Mouse (Mus musculus): ENCODE data around the gene Ephb2. TPM values are rescaled to one million over a fixed set of nuclear protein-coding genes. Genes with fewer than 3 reads are reported as not detected.

Ephb2 gene
- polyA plus RNA-seq, 1 experiment from 2014 or later, result 40.0 TPM

- peak; percentile 62 for ATAC-seq (ENCODE audit: low FRiP score, low read depth)
- peaks cover 56% of the 10 kb centered on the region for H3K4me1 ChIP-seq
- H3K4me2 ChIP-seq (replicated peaks), result 0 out of 2 replicates have a peak overlapping the region, but pooled peaks have one; percentile 22
- H3K36me3 ChIP-seq, result no peaks in the 10 kb centered on the region
- H3K4me3 ChIP-seq, result no peak overlapping the region
- no peaks in the 10 kb centered on the region for H3K9me3 ChIP-seq
- H3K9ac ChIP-seq (replicated peaks), result peak overlapping the region; percentile 34; the same call in 1 of the 2 replicates
- H3K27ac ChIP-seq (replicated peaks), result peak overlapping the region; percentile 95
- WGBS, result 2% methylated on average over 17 of the region's 17 CpGs
- peaks cover 17% of the 10 kb centered on the region; the same call in 1 of the 2 replicates for H3K27me3 ChIP-seq
Measured at GRCm38 (mm10) chr4:136861806-136862205, 26.0 kb upstream of the Ephb2 start.

- Histone ChIP-seq H3K36me3 (no peaks in the 10 kb centered on the region), H3K9ac (replicated peaks) (no peak overlapping the region), H3K27me3 (peaks cover 11% of the 10 kb centered on the region), H3K27ac (replicated peaks) (no peak overlapping the region), H3K4me2 (replicated peaks) (no peak overlapping the region), H3K9me3 (no peaks in the 10 kb centered on the region), H3K4me1 (peaks cover 43% of the 10 kb centered on the region), H3K4me3 (no peak overlapping the region)
- 87% methylated on average over 7 of the region's 7 CpGs for WGBS
- ATAC-seq (ENCODE audit: low FRiP score, low read depth), result no peak
Measured at GRCm38 (mm10) chr4:136860022-136860421, 24.2 kb upstream of the Ephb2 start.

- WGBS, result 22% methylated on average over 6 of the region's 6 CpGs
- H3K4me1 ChIP-seq, result no peaks in the 10 kb centered on the region
Measured at GRCm38 (mm10) chr4:136855081-136855480, 19.3 kb upstream of the Ephb2 start.

GRCm38 (mm10) chr4:136852989-136853388 is 17.2 kb upstream of the Ephb2 start:
- ATAC-seq (ENCODE audit: low FRiP score, low read depth), result no peak
- no peak overlapping the region for H3K4me2 ChIP-seq (replicated peaks)
- H3K27ac ChIP-seq (replicated peaks), result no peak overlapping the region
- 91% methylated on average over 12 of the region's 12 CpGs for WGBS
- H3K9ac ChIP-seq (replicated peaks), result no peak overlapping the region
- H3K27me3 ChIP-seq, result peaks cover 5% of the 10 kb centered on the region; the same call in 1 of the 2 replicates
- no peaks in the 10 kb centered on the region for H3K9me3 ChIP-seq
- H3K4me3 ChIP-seq, result no peak overlapping the region
- peaks cover 2% of the 10 kb centered on the region; the same call in 1 of the 2 replicates for H3K4me1 ChIP-seq
- H3K36me3 ChIP-seq, result no peaks in the 10 kb centered on the region

More at GRCm38 (mm10) chr4:136855081-136855480, 19.3 kb upstream of the Ephb2 start:
- no peak overlapping the region for H3K9ac ChIP-seq (replicated peaks)
- H3K27me3 ChIP-seq, result peaks cover 6% of the 10 kb centered on the region
- H3K4me2 ChIP-seq (replicated peaks), result no peak overlapping the region
- no peak for ATAC-seq (ENCODE audit: low FRiP score, low read depth)
- no peak overlapping the region for H3K4me3 ChIP-seq
- H3K36me3 ChIP-seq, result no peaks in the 10 kb centered on the region
- no peaks in the 10 kb centered on the region for H3K9me3 ChIP-seq
- no peak overlapping the region for H3K27ac ChIP-seq (replicated peaks)

- Histone ChIP-seq H3K4me2 (replicated peaks) (no peak overlapping the region), H3K9me3 (no peaks in the 10 kb centered on the region), H3K36me3 (no peaks in the 10 kb centered on the region), H3K9ac (replicated peaks) (no peak overlapping the region), H3K27ac (replicated peaks) (no peak overlapping the region), H3K4me3 (no peak overlapping the region), H3K4me1 (peaks cover 5% of the 10 kb centered on the region; the same call in 1 of the 2 replicates), H3K27me3 (peaks cover 5% of the 10 kb centered on the region; the same call in 1 of the 2 replicates)
- ATAC-seq (ENCODE audit: low FRiP score, low read depth), result no peak
- WGBS, result 77% methylated on average over 5 of the region's 5 CpGs
Measured at GRCm38 (mm10) chr4:136852119-136852518, 16.3 kb upstream of the Ephb2 start.

- H3K36me3 ChIP-seq, result no peaks in the 10 kb centered on the region
- no peak overlapping the region for H3K9ac ChIP-seq (replicated peaks)
- no peak overlapping the region for H3K4me2 ChIP-seq (replicated peaks)
- 0 out of 2 replicates have a peak, but pooled peaks cover 2% of the 10 kb centered on the region for H3K9me3 ChIP-seq
- H3K27me3 ChIP-seq, result 0 out of 2 replicates have a peak, but pooled peaks cover 5% of the 10 kb centered on the region
- H3K4me3 ChIP-seq, result no peak overlapping the region
- H3K4me1 ChIP-seq, result peaks cover 15% of the 10 kb centered on the region
- 56% methylated on average over 4 of the region's 4 CpGs for WGBS
- no peak overlapping the region for H3K27ac ChIP-seq (replicated peaks)
- ATAC-seq (ENCODE audit: low FRiP score, low read depth), result no peak
Measured at GRCm38 (mm10) chr4:136848565-136848964, 12.8 kb upstream of the Ephb2 start.

- 0 out of 2 replicates have a peak, but pooled peaks cover 2% of the 10 kb centered on the region for H3K9me3 ChIP-seq
- 0 out of 2 replicates have a peak, but pooled peaks cover 5% of the 10 kb centered on the region for H3K27me3 ChIP-seq
- H3K4me3 ChIP-seq, result no peak overlapping the region
- H3K4me2 ChIP-seq (replicated peaks), result no peak overlapping the region
- no peak overlapping the region for H3K9ac ChIP-seq (replicated peaks)
- ATAC-seq (ENCODE audit: low FRiP score, low read depth), result no peak
- no peaks in the 10 kb centered on the region for H3K36me3 ChIP-seq
- 72% methylated on average over 6 of the region's 6 CpGs for WGBS
- peaks cover 15% of the 10 kb centered on the region for H3K4me1 ChIP-seq
- H3K27ac ChIP-seq (replicated peaks), result no peak overlapping the region
Measured at GRCm38 (mm10) chr4:136847166-136847565, 11.4 kb upstream of the Ephb2 start.

- Histone ChIP-seq H3K4me1 (peaks cover 36% of the 10 kb centered on the region), H3K36me3 (no peaks in the 10 kb centered on the region), H3K4me3 (no peak overlapping the region), H3K9me3 (0 out of 2 replicates have a peak, but pooled peaks cover 2% of the 10 kb centered on the region), H3K27me3 (no peaks in the 10 kb centered on the region), H3K9ac (replicated peaks) (no peak overlapping the region), H3K27ac (replicated peaks) (no peak overlapping the region), H3K4me2 (replicated peaks) (no peak overlapping the region)
- no peak for ATAC-seq (ENCODE audit: low FRiP score, low read depth)
- 90% methylated on average over 10 of the region's 10 CpGs for WGBS
Measured at GRCm38 (mm10) chr4:136842802-136843201, 7.0 kb upstream of the Ephb2 start.

GRCm38 (mm10) chr4:136842033-136842432 is 6.2 kb upstream of the Ephb2 start:
- 87% methylated on average over 4 of the region's 4 CpGs for WGBS
- Histone ChIP-seq H3K36me3 (no peaks in the 10 kb centered on the region), H3K4me1 (peaks cover 42% of the 10 kb centered on the region), H3K27me3 (no peaks in the 10 kb centered on the region), H3K27ac (replicated peaks) (no peak overlapping the region), H3K9me3 (0 out of 2 replicates have a peak, but pooled peaks cover 2% of the 10 kb centered on the region), H3K4me3 (no peak overlapping the region), H3K4me2 (replicated peaks) (no peak overlapping the region), H3K9ac (replicated peaks) (no peak overlapping the region)
- no peak for ATAC-seq (ENCODE audit: low FRiP score, low read depth)

GRCm38 (mm10) chr4:136841056-136841455 is 5.3 kb upstream of the Ephb2 start:
- H3K36me3 ChIP-seq, result no peaks in the 10 kb centered on the region
- H3K27ac ChIP-seq (replicated peaks), result no peak overlapping the region
- H3K4me1 ChIP-seq, result peaks cover 49% of the 10 kb centered on the region
- ATAC-seq (ENCODE audit: low FRiP score, low read depth), result peak; percentile 13; the same call in 1 of the 2 replicates
- H3K9ac ChIP-seq (replicated peaks), result no peak overlapping the region; the same call in 1 of the 2 replicates
- 2% methylated on average over 5 of the region's 5 CpGs for WGBS
- H3K4me3 ChIP-seq, result no peak overlapping the region
- H3K27me3 ChIP-seq, result no peaks in the 10 kb centered on the region
- 0 out of 2 replicates have a peak overlapping the region, but pooled peaks have one; percentile 8 for H3K4me2 ChIP-seq (replicated peaks)
- 0 out of 2 replicates have a peak, but pooled peaks cover 1% of the 10 kb centered on the region for H3K9me3 ChIP-seq

GRCm38 (mm10) chr4:136838462-136838861 is 2.7 kb upstream of the Ephb2 start:
- H3K9me3 ChIP-seq, result no peaks in the 10 kb centered on the region
- 43% methylated on average over 9 of the region's 9 CpGs for WGBS
- ATAC-seq (ENCODE audit: low FRiP score, low read depth), result no peak
- H3K4me3 ChIP-seq, result no peak overlapping the region
- peak overlapping the region; percentile 10; the same call in 1 of the 2 replicates for H3K27ac ChIP-seq (replicated peaks)
- no peaks in the 10 kb centered on the region for H3K36me3 ChIP-seq
- peaks cover 54% of the 10 kb centered on the region for H3K4me1 ChIP-seq
- no peaks in the 10 kb centered on the region for H3K27me3 ChIP-seq
- H3K9ac ChIP-seq (replicated peaks), result no peak overlapping the region
- H3K4me2 ChIP-seq (replicated peaks), result no peak overlapping the region

GRCm38 (mm10) chr4:136838026-136838425 is 2.2 kb upstream of the Ephb2 start:
- no peak for ATAC-seq (ENCODE audit: low FRiP score, low read depth)
- no peak overlapping the region for H3K9ac ChIP-seq (replicated peaks)

More at GRCm38 (mm10) chr4:136838026-136838425, 2.2 kb upstream of the Ephb2 start:
- Histone ChIP-seq H3K4me1 (peaks cover 59% of the 10 kb centered on the region), H3K27ac (replicated peaks) (peak overlapping the region; percentile 10; the same call in 1 of the 2 replicates), H3K4me3 (no peak overlapping the region), H3K27me3 (no peaks in the 10 kb centered on the region), H3K4me2 (replicated peaks) (no peak overlapping the region), H3K9me3 (no peaks in the 10 kb centered on the region), H3K36me3 (no peaks in the 10 kb centered on the region)
- WGBS, result 76% methylated on average over 9 of the region's 9 CpGs

Data from midbrain, embryonic 12.5 days (tissue).